Mouse (Mus musculus) urinary bladder, postnatal 4 days (tissue): Measurements from ENCODE around the gene Dennd4b.
"Not testable (repeated sequence)": the region's sequence is repeated elsewhere in the genome, so short reads cannot be mapped to it uniquely, and the experiment has no call there.

Experiments used
- DNase-seq, 2 experiments: peaks; one replicate each; pipeline ENCODE4 v3.0.0; 2021 to 2022; ENCODE audit warnings: low spot score in 2 of 2

Dennd4b gene

GRCm38 (mm10) chr3:90265034-90265931 lies at the start of gene Dennd4b:
Dennd4b (plus strand) TSS chr3:90265185.
- peak; percentile 86 to 94 for DNase-seq

- no peak for DNase-seq
Measured at GRCm38 (mm10) chr3:90215825-90216380, 49.1 kb upstream of the Dennd4b start.

GRCm38 (mm10) chr3:90220088-90220487 lies 44.9 kb upstream of the Dennd4b start:
- DNase-seq, result no peak

GRCm38 (mm10) chr3:90220531-90220951 lies 44.4 kb upstream of the Dennd4b start:
- peak; percentile 77 to 87 for DNase-seq

GRCm38 (mm10) chr3:90221123-90221522 lies 43.9 kb upstream of the Dennd4b start:
- no peak for DNase-seq

GRCm38 (mm10) chr3:90222455-90222854 lies 42.5 kb upstream of the Dennd4b start:
- DNase-seq, result no peak

GRCm38 (mm10) chr3:90222941-90223340 lies 42.0 kb upstream of the Dennd4b start:
- DNase-seq, result no peak

GRCm38 (mm10) chr3:90224331-90224730 lies 40.7 kb upstream of the Dennd4b start:
- DNase-seq, result no peak

GRCm38 (mm10) chr3:90231075-90231474 lies 33.9 kb upstream of the Dennd4b start:
- DNase-seq, result no peak

GRCm38 (mm10) chr3:90231507-90232333 lies 33.3 kb upstream of the Dennd4b start, which contains the start of gene Jtb:
Jtb (plus strand) TSS chr3:90231597.
- peak; percentile 88 to 90 for DNase-seq

- no peak for DNase-seq
Measured at GRCm38 (mm10) chr3:90241251-90241650, 23.7 kb upstream of the Dennd4b start.

GRCm38 (mm10) chr3:90241669-90242358 lies 23.2 kb upstream of the Dennd4b start:
- no peak for DNase-seq

GRCm38 (mm10) chr3:90242984-90243775 lies 21.8 kb upstream of the Dennd4b start, which contains the start of gene Creb3l4:
Creb3l4 (minus strand) TSS chr3:90243512.
- peak in 1 of 2 experiments; percentile 56 for DNase-seq

- DNase-seq, result no peak
Measured at GRCm38 (mm10) chr3:90245406-90245805, 19.6 kb upstream of the Dennd4b start.

- DNase-seq, result no peak
Measured at GRCm38 (mm10) chr3:90247630-90247959, 17.4 kb upstream of the Dennd4b start.

GRCm38 (mm10) chr3:90247960-90248745 lies 16.8 kb upstream of the Dennd4b start, which contains the start of gene Slc39a1:
Slc39a1 (plus strand) TSS chr3:90248172.
- peak; percentile 89 to 90 for DNase-seq

- peak in 1 of 2 experiments; percentile 28 for DNase-seq
Measured at GRCm38 (mm10) chr3:90248746-90249100, 16.3 kb upstream of the Dennd4b start.

GRCm38 (mm10) chr3:90250791-90251190 lies 14.2 kb upstream of the Dennd4b start:
- DNase-seq, result no peak

GRCm38 (mm10) chr3:90251731-90252226 lies 13.2 kb upstream of the Dennd4b start:
- not testable (repeated sequence) for DNase-seq

GRCm38 (mm10) chr3:90252659-90253058 lies 12.3 kb upstream of the Dennd4b start:
- DNase-seq, result not testable (repeated sequence)
